Mouse (Mus musculus): ENCODE data around the gene Hapln1.

DNA sequence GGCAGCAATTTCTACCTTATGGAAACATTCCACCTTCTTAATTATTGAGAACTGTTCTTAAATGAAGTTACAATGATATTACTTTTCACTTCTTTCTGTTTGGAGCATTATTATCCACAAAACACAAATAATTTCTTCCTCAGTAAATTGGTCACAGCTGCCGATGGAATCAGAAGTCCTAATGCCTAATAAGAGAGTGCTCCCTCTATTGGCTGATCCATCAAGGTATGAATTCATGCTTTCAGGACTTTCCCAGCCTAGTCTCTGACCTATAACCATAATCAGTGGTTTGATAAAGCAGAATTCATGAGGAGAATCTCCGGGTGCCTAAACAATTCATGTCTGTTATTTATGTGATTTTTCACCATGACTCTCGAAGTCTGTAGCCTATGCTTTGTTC lies 79.5 kb downstream of the Hapln1 start:
- no peak for TF ChIP-seq CTCF (IDR thresholded peaks at IDR 0.05; ENCODE audit: low read depth, low read length)
- no peak for TF ChIP-seq POLR2AphosphoS5 (IDR thresholded peaks at IDR 0.05; ENCODE audit: insufficient replicate concordance, low read depth, low read length)

Measured in G1E (cell line).